Mouse (Mus musculus): Measurements from ENCODE around the gene Sgpp1. TPM values are rescaled to one million over a fixed set of nuclear protein-coding genes. Genes with fewer than 3 reads are reported as not detected.

Gene Sgpp1
- polyA plus RNA-seq, 1 experiment from 2014 or later = 40.7 TPM

DNA sequence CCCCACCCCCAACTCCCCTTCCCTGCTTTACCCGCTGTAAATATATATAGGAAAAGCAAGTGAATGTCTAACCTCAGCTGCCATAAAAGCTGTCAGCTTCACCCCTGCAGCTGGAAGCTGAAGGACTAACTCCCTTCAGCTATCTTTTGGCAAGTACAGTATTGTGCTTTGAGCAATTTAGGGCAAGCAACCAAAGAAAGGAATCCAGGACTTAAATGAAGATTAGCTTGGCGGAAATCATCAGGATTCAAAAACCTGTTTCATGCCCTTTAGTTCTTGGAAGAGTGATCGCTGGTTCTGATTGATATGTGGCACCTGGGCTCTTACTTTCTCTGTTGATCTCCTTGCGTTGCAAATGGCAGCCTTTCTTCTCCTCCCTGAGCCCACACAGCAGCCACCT, 13.0 kb upstream of the Sgpp1 start:
- no peaks in the 10 kb centered on the region for H3K9me3 ChIP-seq
- H3K4me1 ChIP-seq = no peaks in the 10 kb centered on the region
- no peak for ATAC-seq (ENCODE audit: insufficient number of reproducible peaks, low FRiP score, low TSS enrichment, low read depth)
- H3K4me3 ChIP-seq = no peak overlapping the region
- H3K9ac ChIP-seq = no peak overlapping the region
- no peaks in the 10 kb centered on the region for H3K27me3 ChIP-seq
- 62% methylated on average over 4 of the region's 4 CpGs for WGBS
- no peaks in the 10 kb centered on the region for H3K36me3 ChIP-seq
- no peak overlapping the region for H3K4me2 ChIP-seq
- H3K27ac ChIP-seq = no peak overlapping the region

DNA sequence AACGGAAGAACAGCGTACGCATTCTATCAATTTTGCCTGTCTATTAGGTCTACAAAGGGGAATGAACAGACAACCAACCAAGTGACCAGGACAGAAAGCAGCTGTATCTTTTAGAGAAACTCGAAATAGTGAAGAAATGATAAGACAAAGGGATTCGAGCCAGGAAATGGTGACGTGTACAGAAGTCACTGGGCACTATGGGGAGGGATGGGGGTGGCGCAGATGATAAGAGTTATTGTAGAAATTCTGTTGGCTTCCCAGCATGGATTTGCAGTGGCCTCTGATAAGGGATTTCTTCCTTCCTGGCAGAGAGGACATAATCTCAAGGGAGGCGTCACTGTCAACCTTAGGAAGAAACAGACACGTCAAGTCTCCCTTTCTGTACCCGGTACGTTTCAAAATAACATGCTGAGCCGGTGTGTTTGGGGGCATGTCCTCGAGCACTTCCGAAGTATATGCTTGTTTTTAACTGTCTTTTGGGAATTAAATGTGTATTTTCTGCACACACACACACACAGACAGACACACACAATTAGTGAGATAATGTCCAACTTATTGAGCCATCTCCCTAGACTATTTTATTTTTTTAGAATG, 10.3 kb upstream of the Sgpp1 start:
- Histone ChIP-seq H3K36me3 (no peaks in the 10 kb centered on the region), H3K4me2 (no peak overlapping the region), H3K27ac (no peak overlapping the region), H3K27me3 (no peaks in the 10 kb centered on the region), H3K9me3 (no peaks in the 10 kb centered on the region), H3K4me1 (no peaks in the 10 kb centered on the region), H3K9ac (no peak overlapping the region), H3K4me3 (no peak overlapping the region)
- ATAC-seq (ENCODE audit: insufficient number of reproducible peaks, low FRiP score, low TSS enrichment, low read depth) = no peak
- WGBS = 79% methylated on average over 14 of the region's 14 CpGs

DNA sequence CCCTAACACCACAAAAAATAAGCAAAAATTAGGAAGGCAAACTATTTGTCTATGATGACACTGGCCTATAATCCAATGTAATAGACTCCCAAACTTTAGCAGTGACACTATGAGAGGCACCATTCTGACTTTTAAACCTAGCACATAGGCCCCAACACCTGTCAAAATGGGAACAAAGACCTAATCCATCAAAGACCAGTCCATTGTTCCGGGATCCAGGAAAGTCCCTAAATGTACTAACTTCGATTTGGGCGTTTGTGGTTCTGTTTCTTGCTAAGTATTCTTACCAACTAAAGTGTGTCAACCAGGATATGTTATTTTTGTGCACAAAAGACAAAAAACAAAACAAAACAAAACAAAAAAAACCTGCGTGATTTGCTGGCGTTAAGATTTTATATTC, 6.6 kb upstream of the Sgpp1 start:
- 88% methylated on average over 5 of the region's 5 CpGs for WGBS
- no peaks in the 10 kb centered on the region for H3K27me3 ChIP-seq
- no peaks in the 10 kb centered on the region for H3K36me3 ChIP-seq
- H3K4me2 ChIP-seq = no peak overlapping the region
- no peak overlapping the region for H3K9ac ChIP-seq
- no peak for ATAC-seq (ENCODE audit: insufficient number of reproducible peaks, low FRiP score, low TSS enrichment, low read depth)
- H3K27ac ChIP-seq = no peak overlapping the region
- no peaks in the 10 kb centered on the region for H3K4me1 ChIP-seq
- no peaks in the 10 kb centered on the region for H3K9me3 ChIP-seq
- H3K4me3 ChIP-seq = no peak overlapping the region

DNA sequence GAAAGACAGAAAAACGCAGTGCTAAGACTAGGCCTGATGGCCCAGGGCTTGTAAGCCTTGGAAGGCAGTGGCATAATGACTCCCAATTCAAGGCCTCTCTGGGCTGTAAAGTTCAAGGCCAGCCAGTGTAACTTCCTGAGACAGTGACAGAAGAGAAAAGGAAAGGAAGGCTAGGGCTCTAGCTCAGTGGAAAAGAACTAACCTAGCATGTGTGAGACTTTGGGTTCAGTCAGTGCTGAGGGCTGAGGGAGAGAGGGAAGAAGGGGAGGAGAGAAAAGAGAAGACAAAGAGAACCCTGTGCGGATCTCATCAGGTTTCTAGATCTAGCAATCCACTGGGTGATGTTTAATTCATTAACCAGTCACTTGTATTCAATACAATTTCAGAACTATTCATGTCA, 5.7 kb upstream of the Sgpp1 start:
- H3K36me3 ChIP-seq = no peaks in the 10 kb centered on the region
- no peaks in the 10 kb centered on the region for H3K27me3 ChIP-seq
- H3K9ac ChIP-seq = no peak overlapping the region
- H3K27ac ChIP-seq = no peak overlapping the region
- no peaks in the 10 kb centered on the region for H3K4me1 ChIP-seq
- no peak for ATAC-seq (ENCODE audit: insufficient number of reproducible peaks, low FRiP score, low TSS enrichment, low read depth)
- no peak overlapping the region for H3K4me2 ChIP-seq
- H3K4me3 ChIP-seq = no peak overlapping the region
- 78% methylated on average over 2 of the region's 2 CpGs for WGBS
- H3K9me3 ChIP-seq = no peaks in the 10 kb centered on the region

DNA sequence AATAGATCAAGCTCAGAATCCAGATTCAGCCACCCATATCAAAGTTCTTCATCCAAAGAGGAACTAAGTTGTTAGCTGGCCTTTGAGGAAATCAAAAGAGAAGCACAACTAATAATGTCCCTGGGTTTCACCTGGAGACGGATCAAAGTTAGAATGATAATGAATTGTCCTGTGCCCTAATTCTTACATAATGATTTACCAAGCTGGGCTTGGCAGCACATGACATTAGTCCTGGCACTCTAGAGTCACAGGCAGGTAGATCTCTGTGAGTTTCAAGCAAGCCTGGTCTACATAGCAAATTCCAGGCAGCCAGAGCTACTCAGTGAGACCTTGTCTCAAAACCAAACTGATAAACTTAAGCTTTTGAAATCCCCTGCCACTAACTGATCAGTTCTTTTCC, 4.9 kb upstream of the Sgpp1 start:
- no peak overlapping the region for H3K4me3 ChIP-seq
- no peak for ATAC-seq (ENCODE audit: insufficient number of reproducible peaks, low FRiP score, low TSS enrichment, low read depth)

DNA sequence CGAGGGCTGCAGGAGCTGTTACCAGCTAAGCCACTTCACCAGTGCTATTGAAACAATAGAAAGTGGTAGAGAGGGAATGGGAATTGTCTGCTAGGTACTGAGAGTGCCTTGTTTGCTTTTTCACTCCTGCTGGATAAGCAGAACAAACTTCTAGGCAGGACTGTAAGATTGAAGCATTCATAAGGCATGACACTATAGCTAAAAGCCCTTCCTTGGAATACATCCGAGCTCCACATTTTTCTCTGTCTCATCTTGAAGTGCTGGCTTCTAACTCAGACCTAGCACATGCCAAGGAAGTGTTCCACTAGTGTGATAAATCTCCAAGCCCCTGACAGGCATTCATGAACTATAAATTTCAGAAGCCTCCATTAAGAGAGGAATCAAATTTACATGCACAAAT, 4.1 kb upstream of the Sgpp1 start:
- H3K36me3 ChIP-seq = no peaks in the 10 kb centered on the region
- 57% methylated on average over 2 of the region's 2 CpGs for WGBS
- H3K27me3 ChIP-seq = no peaks in the 10 kb centered on the region
- H3K4me2 ChIP-seq = no peak overlapping the region
- no peak overlapping the region for H3K4me3 ChIP-seq
- H3K9ac ChIP-seq = no peak overlapping the region
- no peak overlapping the region for H3K27ac ChIP-seq
- no peaks in the 10 kb centered on the region for H3K9me3 ChIP-seq
- H3K4me1 ChIP-seq = peaks cover 4% of the 10 kb centered on the region; the same call in 1 of the 2 replicates
- ATAC-seq (ENCODE audit: insufficient number of reproducible peaks, low FRiP score, low TSS enrichment, low read depth) = no peak

More for the DNA sequence above, 4.9 kb upstream of the Sgpp1 start:
- WGBS = 92% methylated on average over 1 of the region's 1 CpGs
- H3K9ac ChIP-seq = no peak overlapping the region
- no peak overlapping the region for H3K27ac ChIP-seq
- H3K9me3 ChIP-seq = no peaks in the 10 kb centered on the region
- no peaks in the 10 kb centered on the region for H3K27me3 ChIP-seq
- H3K36me3 ChIP-seq = no peaks in the 10 kb centered on the region
- H3K4me2 ChIP-seq = no peak overlapping the region
- peaks cover 4% of the 10 kb centered on the region; the same call in 1 of the 2 replicates for H3K4me1 ChIP-seq

DNA sequence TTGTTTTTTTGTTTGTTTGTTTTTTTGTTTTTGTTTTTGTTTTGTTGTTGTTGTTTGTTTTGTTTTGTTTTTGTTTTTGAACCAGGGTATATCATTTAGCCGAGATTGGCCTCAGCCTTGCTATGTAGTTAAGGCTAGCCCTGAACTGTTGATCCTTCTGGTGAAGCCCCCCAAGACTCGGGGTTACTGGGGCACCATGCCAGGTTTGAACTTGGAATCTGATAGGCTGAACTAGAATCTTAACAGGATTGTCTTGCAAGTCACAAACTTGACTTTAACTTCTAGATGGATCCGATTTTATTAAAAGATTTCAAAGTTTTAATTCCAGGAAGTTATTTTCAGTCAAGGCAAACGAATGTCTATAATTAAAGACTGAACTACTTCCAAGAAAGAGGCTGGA, 767 bp upstream of the Sgpp1 start:
- Histone ChIP-seq H3K4me1 (peaks cover 7% of the 10 kb centered on the region; the same call in 1 of the 2 replicates), H3K36me3 (no peaks in the 10 kb centered on the region), H3K27ac (no peak overlapping the region), H3K4me3 (peak overlapping the region; percentile 83), H3K9ac (no peak overlapping the region), H3K4me2 (peak overlapping the region; percentile 94; the same call in 1 of the 2 replicates), H3K27me3 (no peaks in the 10 kb centered on the region), H3K9me3 (no peaks in the 10 kb centered on the region)
- no peak for ATAC-seq (ENCODE audit: insufficient number of reproducible peaks, low FRiP score, low TSS enrichment, low read depth)
- WGBS = 65% methylated on average over 4 of the region's 4 CpGs

DNA sequence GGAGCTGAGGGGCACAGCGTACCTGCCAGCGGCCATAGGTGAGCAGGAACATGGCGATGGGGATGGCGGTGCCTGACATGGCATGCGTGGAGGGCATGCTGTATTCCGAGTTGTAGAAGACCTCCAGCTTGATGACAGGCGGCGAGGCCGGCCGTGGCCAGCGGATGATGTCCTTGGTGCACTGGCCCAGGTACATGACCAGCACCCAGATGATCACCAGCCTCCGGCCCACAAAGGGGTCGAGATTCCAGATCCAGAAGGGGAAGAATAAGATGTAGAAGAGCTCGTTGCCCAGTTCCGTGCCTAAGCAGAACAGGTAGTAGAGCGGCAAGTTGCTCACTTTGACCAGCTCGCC, 661 bp downstream of the Sgpp1 start:
- under 1% methylated on average over 17 of the region's 17 CpGs for WGBS
- Histone ChIP-seq H3K27me3 (no peaks in the 10 kb centered on the region), H3K4me2 (peak overlapping the region; percentile 94), H3K9ac (peak overlapping the region; percentile 90), H3K4me3 (peak overlapping the region; percentile 83), H3K9me3 (no peaks in the 10 kb centered on the region), H3K27ac (peak overlapping the region; percentile 84), H3K36me3 (no peaks in the 10 kb centered on the region), H3K4me1 (peaks cover 7% of the 10 kb centered on the region; the same call in 1 of the 2 replicates)
- ATAC-seq (ENCODE audit: insufficient number of reproducible peaks, low FRiP score, low TSS enrichment, low read depth) = no peak

DNA sequence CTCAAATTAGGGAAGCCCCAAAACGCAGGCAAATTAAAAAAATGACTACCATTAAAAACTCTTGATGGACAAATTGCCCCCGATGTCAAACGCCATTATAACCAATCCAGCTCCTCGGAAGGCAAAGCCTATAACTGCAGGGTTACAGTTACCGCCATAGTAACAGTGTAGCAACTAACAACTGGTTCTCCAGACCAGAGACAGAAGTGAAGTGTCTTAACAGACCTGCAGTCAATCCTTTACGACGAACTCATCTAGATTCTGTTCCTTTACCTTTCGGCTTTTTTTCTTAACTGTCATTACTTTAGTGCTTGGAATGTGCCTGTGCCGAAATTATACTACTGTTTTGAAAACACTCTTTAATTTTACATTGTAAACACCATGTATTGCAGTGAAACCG, 1.4 kb downstream of the Sgpp1 start:
- Histone ChIP-seq H3K4me1 (peaks cover 7% of the 10 kb centered on the region; the same call in 1 of the 2 replicates), H3K9ac (0 out of 2 replicates have a peak overlapping the region, but pooled peaks have one; percentile 90), H3K27ac (no peak overlapping the region), H3K4me3 (peak overlapping the region; percentile 83), H3K4me2 (peak overlapping the region; percentile 94), H3K9me3 (no peaks in the 10 kb centered on the region), H3K36me3 (no peaks in the 10 kb centered on the region), H3K27me3 (no peaks in the 10 kb centered on the region)
- no peak for ATAC-seq (ENCODE audit: insufficient number of reproducible peaks, low FRiP score, low TSS enrichment, low read depth)
- WGBS = 6% methylated on average over 10 of the region's 10 CpGs

DNA sequence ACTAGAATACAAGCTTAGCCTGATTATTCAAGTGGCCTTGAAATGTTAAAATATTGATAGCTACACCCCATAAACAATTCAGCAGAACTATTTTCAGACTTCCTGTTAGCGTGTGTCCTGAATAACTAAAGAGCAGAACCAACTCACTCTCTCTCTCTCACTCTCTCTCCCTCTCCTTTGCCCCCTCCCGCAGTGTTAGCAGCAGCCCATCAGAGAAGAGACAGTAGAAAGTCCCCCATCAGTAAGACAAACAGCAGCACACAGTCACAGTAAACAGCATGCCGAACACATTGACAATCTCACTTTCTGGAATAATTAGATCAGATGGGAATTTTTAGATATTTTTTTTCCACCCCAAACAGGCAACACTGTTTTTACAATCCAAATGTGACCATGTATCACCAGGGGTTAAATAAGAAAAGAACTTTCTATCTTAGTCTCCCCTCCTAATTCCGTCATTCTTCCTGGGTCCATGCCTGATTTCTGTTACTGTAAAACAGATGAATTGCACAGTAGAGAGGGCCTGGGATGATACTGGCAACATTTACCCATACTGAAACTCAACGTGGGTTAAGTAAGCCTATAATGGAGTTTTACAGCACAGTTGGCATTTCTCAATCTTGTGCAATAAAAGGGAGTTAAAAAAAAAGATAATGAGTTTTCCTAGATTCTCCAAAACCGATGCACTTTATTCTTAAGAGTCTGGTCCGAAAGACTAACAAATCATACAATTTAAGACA, 2.0 kb downstream of the Sgpp1 start:
- H3K4me1 ChIP-seq = peaks cover 7% of the 10 kb centered on the region; the same call in 1 of the 2 replicates
- H3K27me3 ChIP-seq = no peaks in the 10 kb centered on the region
- ATAC-seq (ENCODE audit: insufficient number of reproducible peaks, low FRiP score, low TSS enrichment, low read depth) = no peak
- H3K4me2 ChIP-seq = peak overlapping the region; percentile 94
- no peak overlapping the region for H3K27ac ChIP-seq
- no peaks in the 10 kb centered on the region for H3K9me3 ChIP-seq
- H3K9ac ChIP-seq = no peak overlapping the region
- 36% methylated on average over 7 of the region's 7 CpGs for WGBS
- peaks cover 5% of the 10 kb centered on the region; the same call in 1 of the 2 replicates for H3K36me3 ChIP-seq
- peak overlapping the region; percentile 83 for H3K4me3 ChIP-seq

DNA sequence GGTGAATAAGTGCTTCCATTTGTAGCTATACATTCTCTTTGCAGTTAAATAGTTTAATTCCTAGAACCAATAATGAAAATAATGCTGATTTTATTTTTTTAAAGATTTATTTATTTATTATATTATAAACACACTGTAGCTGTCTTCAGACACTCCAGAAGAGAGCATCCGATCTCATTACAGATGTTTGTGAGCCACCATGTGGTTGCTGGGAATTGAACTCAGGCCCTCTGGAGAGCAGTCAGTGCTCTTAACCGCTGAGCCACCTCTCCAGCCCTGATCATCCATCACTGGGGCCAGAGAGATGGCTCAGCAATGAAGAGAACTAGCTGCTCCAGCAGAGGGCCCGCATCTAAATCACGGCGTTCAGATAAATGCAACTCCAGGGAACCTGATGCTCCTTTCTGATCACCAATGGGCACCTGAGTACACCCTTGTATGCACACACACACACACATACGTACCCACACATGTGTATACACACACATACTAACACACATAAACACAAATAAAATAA, 3.5 kb downstream of the Sgpp1 start:
- Histone ChIP-seq H3K36me3 (peaks cover 8% of the 10 kb centered on the region; the same call in 1 of the 2 replicates), H3K4me2 (no peak overlapping the region), H3K27ac (no peak overlapping the region), H3K4me3 (no peak overlapping the region), H3K27me3 (no peaks in the 10 kb centered on the region), H3K9ac (no peak overlapping the region), H3K4me1 (peaks cover 7% of the 10 kb centered on the region; the same call in 1 of the 2 replicates), H3K9me3 (no peaks in the 10 kb centered on the region)
- no peak for ATAC-seq (ENCODE audit: insufficient number of reproducible peaks, low FRiP score, low TSS enrichment, low read depth)
- 70% methylated on average over 6 of the region's 6 CpGs for WGBS

DNA sequence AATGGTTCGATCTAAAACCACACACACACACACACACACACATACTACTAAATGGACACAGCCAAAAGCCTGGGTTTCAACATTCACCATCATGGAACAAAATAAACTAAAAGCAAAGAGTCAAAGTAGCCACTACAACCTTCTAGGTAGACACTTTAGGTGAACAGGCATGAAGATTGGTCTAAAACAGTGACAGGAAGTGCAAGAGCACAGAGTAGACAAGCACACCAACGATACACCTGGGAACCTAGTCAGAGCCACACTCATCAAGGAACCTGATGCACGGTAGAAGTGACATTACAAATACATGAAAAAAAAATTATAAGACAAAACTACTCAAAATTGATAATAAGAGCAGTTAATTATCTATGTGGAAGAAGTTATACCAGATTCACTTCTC, 4.0 kb downstream of the Sgpp1 start:
- Histone ChIP-seq H3K4me3 (no peak overlapping the region), H3K9ac (no peak overlapping the region), H3K4me1 (peaks cover 7% of the 10 kb centered on the region; the same call in 1 of the 2 replicates), H3K9me3 (no peaks in the 10 kb centered on the region), H3K36me3 (peaks cover 8% of the 10 kb centered on the region; the same call in 1 of the 2 replicates), H3K27me3 (no peaks in the 10 kb centered on the region), H3K27ac (no peak overlapping the region), H3K4me2 (no peak overlapping the region)
- no peak for ATAC-seq (ENCODE audit: insufficient number of reproducible peaks, low FRiP score, low TSS enrichment, low read depth)
- WGBS = 88% methylated on average over 3 of the region's 3 CpGs

All from limb, embryonic 15.5 days (tissue).